Mouse (Mus musculus): ENCODE data around the gene Pde4b.

DNA sequence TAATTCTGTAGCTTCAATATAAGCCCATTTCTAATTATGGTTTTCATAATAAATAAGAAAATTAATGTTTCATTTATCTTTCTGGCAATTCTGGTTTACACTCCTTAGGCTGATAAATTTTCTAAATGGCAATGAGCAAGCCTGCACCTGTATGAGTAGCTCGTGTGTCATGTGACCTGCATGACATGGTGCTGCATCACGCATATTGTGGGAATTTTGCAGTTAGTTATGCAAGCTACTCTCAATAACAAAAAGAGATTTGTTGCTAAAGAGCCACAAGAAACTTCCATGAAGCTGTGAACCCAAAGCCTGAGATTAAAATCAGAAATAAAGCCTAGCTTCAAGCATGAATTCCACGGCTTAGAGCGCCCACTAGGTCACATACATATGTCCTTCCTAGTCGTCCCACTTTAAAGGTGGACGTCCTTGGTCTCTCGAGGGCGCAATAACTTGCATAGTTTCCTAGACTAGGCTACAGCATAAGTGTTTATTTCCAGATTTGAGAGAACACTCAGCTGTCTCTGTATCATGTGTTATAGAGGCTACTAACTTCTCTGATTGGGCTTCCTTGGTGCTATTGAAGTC is 494.9 kb downstream of the Pde4b start:
- no peak for TF ChIP-seq CHD2 (IDR thresholded peaks at IDR 0.05; ENCODE audit: low read depth, low read length)
- no peak for TF ChIP-seq MAFK (IDR thresholded peaks at IDR 0.05; ENCODE audit: insufficient read depth, low read depth, low read length)
- TF ChIP-seq HCFC1 (IDR thresholded peaks at IDR 0.05; ENCODE audit: borderline replicate concordance, insufficient read depth, low read length) = no peak
- no peak for TF ChIP-seq ZC3H11A (IDR thresholded peaks at IDR 0.05; ENCODE audit: borderline replicate concordance, low read depth, low read length)
